Mouse (Mus musculus) forebrain, embryonic 16.5 days (tissue): ENCODE measurements at regions not wholly inside any gene's neighbourhood (a gene's known extent, or its start where the extent isn't known, plus 50 kb on each side); places are given as distances from the start of the nearest gene placed in this dataset.
"Not testable (repeated sequence)": the region's sequence is repeated elsewhere in the genome, so short reads cannot be mapped to it uniquely, and the experiment has no call there.

Experiments used
- ATAC-seq: fragments of 200-750 bp; cut with Nextera tagmentation; 2 replicates; pipeline ENCODE4 v1.8.0; 2017; ENCODE audit warnings: mild to moderate bottlenecking, moderate library complexity
- H3K27ac ChIP-seq: fragments of 300-500 bp; sonication (generic); 2 replicates; pipeline ENCODE4 v1.5.1; 2014; ENCODE audit warnings: low read length, control low read depth
- H3K27me3 ChIP-seq: fragments of 300-500 bp; sonication (generic); replicated peaks from 2 replicates; pipeline ENCODE4 v1.6.1; 2014; ENCODE audit warnings: low read length; ENCODE audit not compliant: control insufficient read depth, insufficient read depth
- H3K36me3 ChIP-seq: fragments of 300-500 bp; sonication (generic); 2 replicates; pipeline ENCODE4 v1.6.1; 2014; ENCODE audit not compliant: control insufficient read depth, insufficient read depth
- H3K4me1 ChIP-seq: fragments of 300-500 bp; sonication (generic); replicated peaks from 2 replicates; pipeline ENCODE4 v1.6.1; 2014; ENCODE audit warnings: low read length; ENCODE audit not compliant: control insufficient read depth, insufficient read depth
- H3K4me2 ChIP-seq: fragments of 300-500 bp; sonication (generic); 2 replicates; pipeline ENCODE4 v1.6.1; 2014; ENCODE audit warnings: mild to moderate bottlenecking, low read length, control low read depth
- H3K4me3 ChIP-seq: fragments of 300-500 bp; sonication (generic); replicated peaks from 2 replicates; pipeline ENCODE4 v1.5.1; 2014; ENCODE audit warnings: mild to moderate bottlenecking, low read length, control low read depth
- H3K9ac ChIP-seq: fragments of 300-500 bp; sonication (generic); replicated peaks from 2 replicates; pipeline ENCODE4 v1.6.1; 2014; ENCODE audit warnings: low read depth, low read length, control low read depth
- H3K9me3 ChIP-seq: fragments of 300-500 bp; sonication (generic); 2 replicates; pipeline ENCODE4 v1.6.1; 2016; ENCODE audit warnings: low read length; ENCODE audit not compliant: control insufficient read depth
- WGBS: fragments of 180-500 bp; shearing (Covaris S2); extraction: QIAGEN DNeasy Blood & Tissue Kit; methylation state at CpG from one replicate; pipeline ENCODE4 v1.1.7; 2014; 5-methylcytosine and 5-hydroxymethylcytosine counted together

- H3K9me3 ChIP-seq, ATAC-seq, H3K4me2 ChIP-seq, H3K27ac ChIP-seq, H3K4me3 ChIP-seq, H3K4me1 ChIP-seq, H3K36me3 ChIP-seq, H3K27me3 ChIP-seq, H3K9ac ChIP-seq: not testable (repeated sequence)
- no CpG with 5 or more reads among the region's 3 CpGs for WGBS
Measured at GRCm38 (mm10) chr14:53190931-53191330, 695.4 kb upstream of the Olfr1507 start.

- H3K9me3 ChIP-seq, H3K4me2 ChIP-seq, H3K36me3 ChIP-seq, H3K27me3 ChIP-seq, H3K4me3 ChIP-seq, H3K4me1 ChIP-seq, H3K27ac ChIP-seq, H3K9ac ChIP-seq, ATAC-seq: not testable (repeated sequence)
Measured at GRCm38 (mm10) chr14:53174099-53174498, 678.5 kb upstream of the Olfr1507 start.

GRCm38 (mm10) chr14:53166327-53166726 lies 670.8 kb upstream of the Olfr1507 start:
- not testable (repeated sequence) for H3K4me3 ChIP-seq, H3K4me1 ChIP-seq, H3K27me3 ChIP-seq, H3K36me3 ChIP-seq, H3K4me2 ChIP-seq, H3K27ac ChIP-seq, H3K9ac ChIP-seq, ATAC-seq, H3K9me3 ChIP-seq
- no CpG with 5 or more reads among the region's 2 CpGs for WGBS

GRCm38 (mm10) chr14:53159012-53159411 lies 663.5 kb upstream of the Olfr1507 start:
- H3K4me1 ChIP-seq, H3K4me2 ChIP-seq, H3K36me3 ChIP-seq, H3K4me3 ChIP-seq, H3K27me3 ChIP-seq, H3K9ac ChIP-seq, H3K9me3 ChIP-seq, H3K27ac ChIP-seq, ATAC-seq: not testable (repeated sequence)
- no CpG with 5 or more reads among the region's 2 CpGs for WGBS

GRCm38 (mm10) chr14:53134783-53135182 lies 639.2 kb upstream of the Olfr1507 start:
- H3K36me3 ChIP-seq, ATAC-seq, H3K27ac ChIP-seq, H3K4me3 ChIP-seq, H3K4me2 ChIP-seq, H3K9ac ChIP-seq, H3K9me3 ChIP-seq, H3K4me1 ChIP-seq, H3K27me3 ChIP-seq: not testable (repeated sequence)

GRCm38 (mm10) chr14:53132390-53132789 lies 636.8 kb upstream of the Olfr1507 start:
- not testable (repeated sequence) for H3K27me3 ChIP-seq, H3K4me2 ChIP-seq, ATAC-seq, H3K4me1 ChIP-seq, H3K9me3 ChIP-seq, H3K9ac ChIP-seq, H3K27ac ChIP-seq, H3K4me3 ChIP-seq, H3K36me3 ChIP-seq
- 37% methylated on average over 6 of the region's 6 CpGs for WGBS

- WGBS, result 24% methylated on average over 2 of the region's 3 CpGs
- H3K27ac ChIP-seq, H3K4me3 ChIP-seq, H3K36me3 ChIP-seq, H3K4me1 ChIP-seq, H3K4me2 ChIP-seq, H3K27me3 ChIP-seq, H3K9ac ChIP-seq, H3K9me3 ChIP-seq: not testable (repeated sequence)
- ATAC-seq, result peak; percentile 57; the same call in 1 of the 2 replicates
Measured at GRCm38 (mm10) chr14:53121704-53122103, 626.2 kb upstream of the Olfr1507 start.

- 72% methylated on average over 3 of the region's 3 CpGs for WGBS
- H3K9ac ChIP-seq, ATAC-seq, H3K4me3 ChIP-seq, H3K27ac ChIP-seq, H3K4me2 ChIP-seq, H3K36me3 ChIP-seq, H3K27me3 ChIP-seq, H3K4me1 ChIP-seq, H3K9me3 ChIP-seq: not testable (repeated sequence)
Measured at GRCm38 (mm10) chr14:53109732-53110131, 614.2 kb upstream of the Olfr1507 start.

- not testable (repeated sequence) for H3K36me3 ChIP-seq, H3K9me3 ChIP-seq, H3K27ac ChIP-seq, H3K4me3 ChIP-seq, ATAC-seq, H3K27me3 ChIP-seq, H3K4me2 ChIP-seq, H3K9ac ChIP-seq, H3K4me1 ChIP-seq
- 29% methylated on average over 5 of the region's 5 CpGs for WGBS
Measured at GRCm38 (mm10) chr14:53101362-53101761, 605.8 kb upstream of the Olfr1507 start.

GRCm38 (mm10) chr14:53090921-53091320 lies 595.4 kb upstream of the Olfr1507 start:
- not testable (repeated sequence) for H3K4me3 ChIP-seq

More at GRCm38 (mm10) chr14:53090921-53091320, 595.4 kb upstream of the Olfr1507 start:
- not testable (repeated sequence) for H3K9me3 ChIP-seq, H3K27ac ChIP-seq, H3K9ac ChIP-seq, H3K36me3 ChIP-seq, ATAC-seq, H3K4me1 ChIP-seq, H3K27me3 ChIP-seq, H3K4me2 ChIP-seq
